Mouse (Mus musculus): ENCODE data around the gene Siglech.

GRCm38 (mm10) chr7:55824468-55824867 lies 56.5 kb downstream of the Siglech start:
- no peak for TF ChIP-seq CTCF (IDR thresholded peaks at IDR 0.05; ENCODE audit: control insufficient read depth, insufficient read depth, low read length)
- no peak for TF ChIP-seq POLR2A (IDR thresholded peaks at IDR 0.05; ENCODE audit: borderline replicate concordance, control insufficient read depth, low read depth, low read length)

Measured in bone marrow, adult 2 months (tissue).